9 mouse cellular contexts compared by ENCODE assay signal in genomic region chr2:125263056-125263455, GRCm38 (mm10). TPM values are rescaled to one million over a fixed set of nuclear protein-coding genes. Genes with fewer than 3 reads are reported as not detected.
DNase-seq lines count a peak whose midpoint lies in the region; TF ChIP-seq lines count a peak whose summit lies in the region.
"Had no signal": no experiment of that assay in that cellular context is flagged by ENCODE, and none has a peak within 500 bp of the region (broad histone marks: within the 10 kb centered on the region; RNA-seq: fewer than 3 reads in every experiment).

No protein-coding gene starts in this region.

- H3K4me1 ChIP-seq in embryonic fibroblast, embryonic 13.5 days (ENCODE audit: control insufficient read depth, insufficient read depth, low read length), result peaks cover 7% of the 10 kb centered on the region

- TF ChIP-seq POLR2A in embryonic fibroblast, embryonic 13.5 days (IDR thresholded peaks at IDR 0.05; ENCODE audit: low read depth, low read length), result no peak

- H3K27ac ChIP-seq in layer of hippocampus, adult 2 months, result no peak overlapping the region
- H3K27ac ChIP-seq in embryonic fibroblast, embryonic 13.5 days (ENCODE audit: insufficient read depth, low read length), result peak overlapping the region; percentile 91
- H3K27ac ChIP-seq: heart, embryonic 15.5 days; midbrain, embryonic 12.5 days had no signal

- peak; percentile 81 for TF ChIP-seq CTCF in layer of hippocampus, adult 2 months (conservative IDR thresholded peaks at IDR 0.05)
- no peak for TF ChIP-seq CTCF in embryonic fibroblast, embryonic 13.5 days (IDR thresholded peaks at IDR 0.05; ENCODE audit: borderline replicate concordance, insufficient read depth, low read length)

- DNase-seq in layer of hippocampus, adult 2 months (ENCODE audit: low spot score in 2 of 2), result no peak
- DNase-seq in layer of hippocampus, adult 9-10 months (ENCODE audit: low spot score), result no peak
- peak; percentile 69 for DNase-seq in MN1 (ENCODE audit: low spot score)
- DNase-seq in kidney, postnatal 14 days, result peak; percentile 26
- no peak for DNase-seq in thymus, postnatal 36 days
- DNase-seq in spleen, postnatal 4 days (ENCODE audit: low spot score in 2 of 2), result no peak

- no peak overlapping the region for H3K4me3 ChIP-seq in layer of hippocampus, adult 2 months
- no peak overlapping the region for H3K4me3 ChIP-seq in embryonic fibroblast, embryonic 13.5 days (ENCODE audit: insufficient read depth, low read length)
- H3K4me3 ChIP-seq: heart, embryonic 15.5 days; midbrain, embryonic 12.5 days had no signal

RNA-seq across cellular contexts. Expression of gene Dut, which starts 16.1 kb away (rescaled TPM):
- 10 to 100 TPM; 27.1 to 28.4 TPM for total RNA-seq in layer of hippocampus, adult 2 months (2021)
- polyA plus RNA-seq in embryonic fibroblast, embryonic 13.5 days (2011; ENCODE audit: insufficient read length, low read depth, missing spikeins), result 58.6 and 66.6 TPM in 2 replicates

Comparison
In these comparisons a context has a peak if more than half of its experiments do, and no peak if none do; other contexts are left out.
1. DNase-seq: peak in MN1 (single experiment) and kidney, postnatal 14 days (single experiment); none in layer of hippocampus, adult 2 months (0 of 2), layer of hippocampus, adult 9-10 months (single experiment), thymus, postnatal 36 days (0 of 2) and spleen, postnatal 4 days (0 of 2).